In the genomic region with DNA sequence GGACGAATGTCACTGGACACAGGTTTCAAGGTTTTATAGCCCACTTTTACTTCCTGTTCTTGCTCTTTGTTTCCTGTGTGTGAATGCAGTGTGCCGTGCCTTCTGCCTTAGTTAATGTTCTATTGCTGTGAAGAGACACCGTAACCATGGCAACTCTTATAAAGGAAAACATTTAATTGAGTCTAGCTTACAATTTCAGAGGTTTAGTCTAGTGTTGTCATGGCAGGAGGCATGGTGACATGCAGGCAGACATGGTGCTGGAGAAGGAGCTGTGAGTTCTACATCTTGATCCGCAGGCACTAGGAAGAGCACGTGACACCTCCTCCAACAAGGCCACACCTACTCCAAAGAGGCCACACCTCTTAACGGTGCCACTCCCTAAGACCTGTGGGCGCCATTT, we compare ENCODE assay signal across 30 mouse cellular contexts. TPM values are rescaled to one million over a fixed set of nuclear protein-coding genes. Genes with fewer than 3 reads are reported as not detected.
A peak's percentile ranks its signal among the peaks of the same experiment; 100 is the strongest.
DNase-seq lines count a peak whose midpoint lies in the region; ATAC-seq lines count a peak whose summit lies in the region.
"Had no signal": no experiment of that assay in that cellular context is flagged by ENCODE, and none has a peak within 500 bp of the region (broad histone marks: within the 10 kb centered on the region; RNA-seq: fewer than 3 reads in every experiment).

No protein-coding gene starts in this region.

- no peaks in the 10 kb centered on the region for H3K9me3 ChIP-seq in forebrain, embryonic 14.5 days (replicated peaks; ENCODE audit: control insufficient read depth, low read length)
- no peaks in the 10 kb centered on the region for H3K9me3 ChIP-seq in forebrain, embryonic 12.5 days
- no peaks in the 10 kb centered on the region for H3K9me3 ChIP-seq in midbrain, embryonic 11.5 days (ENCODE audit: control insufficient read depth, low read length)
- H3K9me3 ChIP-seq in midbrain, embryonic 10.5 days (replicated peaks): peaks cover 4% of the 10 kb centered on the region; the same call in 1 of the 2 replicates
- no peaks in the 10 kb centered on the region for H3K9me3 ChIP-seq in midbrain, embryonic 16.5 days (replicated peaks; ENCODE audit: control insufficient read depth, low read length, poor library complexity, severe bottlenecking)
- H3K9me3 ChIP-seq: embryonic facial prominence, embryonic 13.5 days; heart, embryonic 12.5 days; hindbrain, embryonic 12.5 days; intestine, embryonic 15.5 days; limb, embryonic 10.5 days; liver, embryonic 15.5 days had no signal

- no peak overlapping the region for H3K4me2 ChIP-seq in forebrain, embryonic 14.5 days (ENCODE audit: low read length)
- H3K4me2 ChIP-seq in forebrain, embryonic 12.5 days: no peak overlapping the region
- no peak overlapping the region for H3K4me2 ChIP-seq in midbrain, embryonic 11.5 days
- H3K4me2 ChIP-seq in midbrain, embryonic 16.5 days (ENCODE audit: low read length): no peak overlapping the region
- H3K4me2 ChIP-seq: embryonic facial prominence, embryonic 13.5 days; heart, embryonic 12.5 days; hindbrain, embryonic 12.5 days; intestine, embryonic 15.5 days; liver, embryonic 15.5 days had no signal

- H3K9ac ChIP-seq in forebrain, embryonic 14.5 days (ENCODE audit: low read length): no peak overlapping the region
- no peak overlapping the region for H3K9ac ChIP-seq in forebrain, embryonic 12.5 days
- H3K9ac ChIP-seq in midbrain, embryonic 11.5 days (ENCODE audit: low read length): no peak overlapping the region
- H3K9ac ChIP-seq in midbrain, embryonic 16.5 days (ENCODE audit: low read depth, low read length): no peak overlapping the region
- H3K9ac ChIP-seq: embryonic facial prominence, embryonic 13.5 days; heart, embryonic 12.5 days; hindbrain, embryonic 12.5 days; intestine, embryonic 15.5 days; liver, embryonic 15.5 days had no signal

- no peaks in the 10 kb centered on the region for H3K27me3 ChIP-seq in forebrain, embryonic 14.5 days (replicated peaks; ENCODE audit: control insufficient read depth, insufficient read depth, low read length)
- no peaks in the 10 kb centered on the region for H3K27me3 ChIP-seq in forebrain, embryonic 12.5 days
- no peaks in the 10 kb centered on the region for H3K27me3 ChIP-seq in midbrain, embryonic 11.5 days (ENCODE audit: control insufficient read depth, insufficient read depth, low read length)
- no peaks in the 10 kb centered on the region for H3K27me3 ChIP-seq in midbrain, embryonic 10.5 days (ENCODE audit: low read depth, poor library complexity, severe bottlenecking)
- no peaks in the 10 kb centered on the region for H3K27me3 ChIP-seq in midbrain, embryonic 16.5 days (ENCODE audit: control insufficient read depth, insufficient read depth, low read depth, low read length)
- H3K27me3 ChIP-seq: embryonic facial prominence, embryonic 13.5 days; heart, embryonic 12.5 days; hindbrain, embryonic 12.5 days; intestine, embryonic 15.5 days; liver, embryonic 15.5 days had no signal

- H3K36me3 ChIP-seq in forebrain, embryonic 14.5 days (ENCODE audit: control insufficient read depth, insufficient read depth, low read length): no peaks in the 10 kb centered on the region
- H3K36me3 ChIP-seq in forebrain, embryonic 12.5 days (replicated peaks): no peaks in the 10 kb centered on the region
- no peaks in the 10 kb centered on the region for H3K36me3 ChIP-seq in midbrain, embryonic 11.5 days (ENCODE audit: control insufficient read depth, insufficient read depth, low read length)
- H3K36me3 ChIP-seq in midbrain, embryonic 10.5 days: no peaks in the 10 kb centered on the region
- H3K36me3 ChIP-seq in midbrain, embryonic 16.5 days (ENCODE audit: control insufficient read depth, insufficient read depth, low read length): no peaks in the 10 kb centered on the region
- H3K36me3 ChIP-seq: embryonic facial prominence, embryonic 13.5 days; heart, embryonic 12.5 days; hindbrain, embryonic 12.5 days; intestine, embryonic 15.5 days; limb, embryonic 10.5 days; liver, embryonic 15.5 days had no signal

- peak; percentile 29 for DNase-seq in forebrain, embryonic 14.5 days (ENCODE audit: low spot score)
- DNase-seq in midbrain, embryonic 11.5 days (ENCODE audit: low spot score, missing footprints): peak; percentile 86
- no peak for DNase-seq in midbrain, embryonic 10.5 days (ENCODE audit: low spot score)
- DNase-seq in brain, adult 2 months (ENCODE audit: low read depth, low spot score): peak; percentile 36
- DNase-seq in spleen, postnatal 10 days (ENCODE audit: low spot score in 2 of 2): no peak
- DNase-seq: adrenal gland, adult 2 months; cerebellum, adult 8-10 months; cerebellum, postnatal 36 days; embryo, embryonic 11 days; gastrocnemius, postnatal 14 days; heart, adult 11 months; heart, postnatal 10 days; kidney, adult 8-10 months; kidney, postnatal 10 days; liver; right cerebral cortex, postnatal 14 days; spleen, adult 18-20 months; thymus, postnatal 4 days had no signal

- no peak for ATAC-seq in forebrain, embryonic 14.5 days
- ATAC-seq in forebrain, embryonic 12.5 days (ENCODE audit: low FRiP score): no peak
- no peak for ATAC-seq in midbrain, embryonic 11.5 days (ENCODE audit: low FRiP score)
- ATAC-seq in midbrain, embryonic 16.5 days: peak; percentile 51; the same call in 1 of the 2 replicates
- no peak for ATAC-seq in erythroid progenitor cell, adult 5-6 weeks (replicated peaks; ENCODE audit: low FRiP score, poor library complexity, severe bottlenecking)
- ATAC-seq: intestine, embryonic 15.5 days had no signal

- H3K4me1 ChIP-seq in forebrain, embryonic 14.5 days (ENCODE audit: control insufficient read depth, insufficient read depth, low read length): no peaks in the 10 kb centered on the region
- peaks cover 3% of the 10 kb centered on the region; the same call in 1 of the 2 replicates for H3K4me1 ChIP-seq in forebrain, embryonic 12.5 days
- no peaks in the 10 kb centered on the region for H3K4me1 ChIP-seq in midbrain, embryonic 11.5 days (ENCODE audit: control insufficient read depth, insufficient read depth, low read length)
- H3K4me1 ChIP-seq in midbrain, embryonic 10.5 days: no peaks in the 10 kb centered on the region
- H3K4me1 ChIP-seq in midbrain, embryonic 16.5 days (ENCODE audit: control insufficient read depth, insufficient read depth, low read length): no peaks in the 10 kb centered on the region
- H3K4me1 ChIP-seq: embryonic facial prominence, embryonic 13.5 days; hindbrain, embryonic 12.5 days; intestine, embryonic 15.5 days; limb, embryonic 10.5 days; liver, embryonic 15.5 days had no signal

- 79% methylated on average over 7 of the region's 7 CpGs for WGBS in forebrain, embryonic 14.5 days
- 79% methylated on average over 7 of the region's 7 CpGs for WGBS in forebrain, embryonic 12.5 days
- 77% methylated on average over 7 of the region's 7 CpGs for WGBS in midbrain, embryonic 11.5 days
- WGBS in midbrain, embryonic 10.5 days: 87% methylated on average over 7 of the region's 7 CpGs
- 71% methylated on average over 7 of the region's 7 CpGs for WGBS in midbrain, embryonic 16.5 days

- H3K27ac ChIP-seq in forebrain, embryonic 14.5 days (ENCODE audit: low read depth, low read length): no peak overlapping the region
- no peak overlapping the region for H3K27ac ChIP-seq in forebrain, embryonic 12.5 days
- H3K27ac ChIP-seq in midbrain, embryonic 11.5 days (ENCODE audit: low read depth, low read length): no peak overlapping the region
- H3K27ac ChIP-seq in midbrain, embryonic 10.5 days (replicated peaks): no peak overlapping the region
- no peak overlapping the region for H3K27ac ChIP-seq in midbrain, embryonic 16.5 days (ENCODE audit: low read length)
- H3K27ac ChIP-seq: embryonic facial prominence, embryonic 13.5 days; hindbrain, embryonic 12.5 days; intestine, embryonic 15.5 days; limb, embryonic 10.5 days; liver, embryonic 15.5 days; macrophage had no signal

- no peak overlapping the region for H3K4me3 ChIP-seq in forebrain, embryonic 14.5 days (ENCODE audit: low read depth, low read length)
- no peak overlapping the region for H3K4me3 ChIP-seq in forebrain, embryonic 12.5 days (replicated peaks)
- no peak overlapping the region for H3K4me3 ChIP-seq in midbrain, embryonic 11.5 days (ENCODE audit: low read depth, low read length)
- H3K4me3 ChIP-seq in midbrain, embryonic 10.5 days: no peak overlapping the region
- H3K4me3 ChIP-seq in midbrain, embryonic 16.5 days (ENCODE audit: low read depth, low read length): no peak overlapping the region
- H3K4me3 ChIP-seq: embryonic facial prominence, embryonic 13.5 days; erythroblast, embryonic 14.5 days; heart, embryonic 12.5 days; hindbrain, embryonic 12.5 days; intestine, embryonic 15.5 days; limb, embryonic 10.5 days; liver, embryonic 15.5 days; myocyte had no signal

RNA-seq across cellular contexts. Expression of gene Rwdd4a, which starts 48.0 kb away (rescaled TPM):
- 49.7 and 51.4 TPM in 2 replicates for polyA plus RNA-seq in forebrain, embryonic 14.5 days (2014; fragmentation: Nextera tagmentation; extraction: Ambion mirVana)
- polyA plus RNA-seq in forebrain, embryonic 12.5 days (2016; fragmentation: Nextera tagmentation; extraction: Ambion mirVana): 44.8 and 47.9 TPM in 2 replicates
- polyA plus RNA-seq in midbrain, embryonic 11.5 days (2014; fragmentation: Nextera tagmentation; extraction: Ambion mirVana): 49.0 and 50.5 TPM in 2 replicates
- polyA plus RNA-seq in midbrain, embryonic 10.5 days (2016; fragmentation: Nextera tagmentation; extraction: Ambion mirVana): 41.6 and 45.5 TPM in 2 replicates
- 29.4 and 36.0 TPM in 2 replicates for polyA plus RNA-seq in midbrain, embryonic 16.5 days (2015; fragmentation: Nextera tagmentation; extraction: Ambion mirVana)
- total RNA-seq in erythroid progenitor cell, adult 5-6 weeks (2015; ENCODE audit: low replicate concordance): 8.8 and 11.2 TPM in 2 replicates
- 3.6 and 11.4 TPM in 2 replicates for total RNA-seq in erythroid progenitor cell, adult 5-6 weeks (2017; ENCODE audit: low replicate concordance)

RNA-seq across cellular contexts. Expression of gene Trappc11, which starts 48.2 kb away (rescaled TPM):
- 39.6 and 45.0 TPM in 2 replicates for polyA plus RNA-seq in forebrain, embryonic 14.5 days (2014; fragmentation: Nextera tagmentation; extraction: Ambion mirVana)
- polyA plus RNA-seq in forebrain, embryonic 12.5 days (2016; fragmentation: Nextera tagmentation; extraction: Ambion mirVana): 46.0 and 46.8 TPM in 2 replicates
- 47.0 and 47.8 TPM in 2 replicates for polyA plus RNA-seq in midbrain, embryonic 11.5 days (2014; fragmentation: Nextera tagmentation; extraction: Ambion mirVana)
- 32.5 and 39.2 TPM in 2 replicates for polyA plus RNA-seq in midbrain, embryonic 10.5 days (2016; fragmentation: Nextera tagmentation; extraction: Ambion mirVana)
- 41.4 and 43.6 TPM in 2 replicates for polyA plus RNA-seq in midbrain, embryonic 16.5 days (2015; fragmentation: Nextera tagmentation; extraction: Ambion mirVana)
- 10.1 and 11.9 TPM in 2 replicates for total RNA-seq in erythroid progenitor cell, adult 5-6 weeks (2015; ENCODE audit: low replicate concordance)
- total RNA-seq in erythroid progenitor cell, adult 5-6 weeks (2017; ENCODE audit: low replicate concordance): 13.3 and 18.2 TPM in 2 replicates

Comparison
In these comparisons a context has a peak if more than half of its experiments do, and no peak if none do; other contexts are left out.
1. DNase-seq: peak in forebrain, embryonic 14.5 days (single experiment), midbrain, embryonic 11.5 days (single experiment) and brain, adult 2 months (single experiment); none in midbrain, embryonic 10.5 days (single experiment) and spleen, postnatal 10 days (0 of 2).